Mouse (Mus musculus): ENCODE measurements around the gene Hoxd10.

Hoxd10 gene

GRCm38 (mm10) chr2:74666411-74666810, 25.3 kb upstream of the Hoxd10 start:
- no peak for DNase-seq (ENCODE audit: low spot score)

GRCm38 (mm10) chr2:74667191-74667841, 24.4 kb upstream of the Hoxd10 start:
- no peak for DNase-seq (ENCODE audit: low spot score)

- DNase-seq (ENCODE audit: low spot score): no peak
Measured at GRCm38 (mm10) chr2:74667842-74668357, 23.8 kb upstream of the Hoxd10 start, which contains the start of gene Hoxd13. Hoxd13 (plus strand) TSS chr2:74668310.

DNA sequence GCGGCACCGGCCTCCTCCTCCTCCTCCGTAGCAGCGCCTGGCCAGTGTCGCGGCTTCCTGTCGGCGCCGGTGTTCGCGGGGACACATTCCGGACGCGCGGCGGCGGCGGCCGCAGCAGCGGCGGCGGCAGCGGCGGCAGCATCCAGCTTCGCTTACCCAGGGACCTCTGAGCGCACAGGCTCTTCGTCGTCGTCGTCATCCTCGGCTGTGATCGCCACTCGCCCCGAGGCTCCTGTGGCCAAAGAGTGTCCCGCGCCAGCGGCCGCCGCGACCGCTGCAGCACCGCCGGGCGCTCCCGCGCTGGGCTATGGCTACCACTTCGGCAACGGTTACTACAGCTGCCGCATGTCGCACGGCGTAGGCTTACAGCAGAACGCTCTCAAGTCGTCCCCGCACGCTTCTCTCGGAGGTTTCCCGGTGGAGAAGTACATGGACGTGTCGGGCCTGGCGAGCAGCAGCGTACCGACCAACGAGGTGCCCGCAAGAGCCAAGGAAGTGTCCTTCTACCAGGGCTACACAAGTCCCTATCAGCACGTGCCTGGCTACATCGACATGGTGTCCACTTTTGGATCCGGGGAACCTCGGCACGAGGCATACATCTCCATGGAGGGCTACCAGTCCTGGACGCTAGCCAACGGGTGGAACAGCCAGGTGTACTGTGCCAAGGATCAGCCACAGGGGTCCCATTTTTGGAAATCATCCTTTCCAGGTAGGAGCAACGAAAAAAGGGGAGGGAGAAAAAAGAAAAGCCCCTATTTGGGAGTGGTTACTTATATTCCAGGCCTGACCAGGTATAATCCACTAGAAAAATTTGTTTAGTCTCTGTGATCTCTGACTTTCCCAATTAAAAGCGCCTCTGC, 23.1 kb upstream of the Hoxd10 start:
- no peak for DNase-seq (ENCODE audit: low spot score)

GRCm38 (mm10) chr2:74669230-74669578, 22.5 kb upstream of the Hoxd10 start:
- no peak for DNase-seq (ENCODE audit: low spot score)

DNA sequence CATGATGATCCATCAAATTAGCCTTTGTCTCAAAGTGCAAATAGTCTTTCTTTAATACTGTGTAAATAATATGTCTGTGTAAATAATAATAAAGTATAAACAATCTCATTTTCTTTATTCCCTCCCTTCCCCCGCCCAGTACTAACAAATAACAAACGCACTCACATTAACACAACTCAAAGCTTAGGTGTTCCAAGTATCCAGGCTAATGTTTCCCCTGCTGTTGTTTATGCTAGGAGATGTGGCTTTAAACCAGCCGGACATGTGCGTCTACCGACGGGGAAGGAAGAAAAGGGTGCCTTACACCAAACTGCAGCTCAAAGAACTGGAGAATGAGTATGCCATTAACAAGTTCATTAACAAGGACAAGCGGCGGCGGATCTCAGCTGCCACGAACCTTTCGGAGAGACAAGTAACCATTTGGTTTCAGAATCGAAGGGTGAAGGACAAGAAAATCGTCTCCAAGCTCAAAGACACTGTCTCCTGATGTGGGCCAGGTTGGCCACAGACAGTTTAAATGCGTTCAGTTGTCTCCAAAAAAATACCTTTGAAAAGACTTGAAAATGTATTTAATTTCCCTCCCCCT, 22.0 kb upstream of the Hoxd10 start:
- no peak for DNase-seq (ENCODE audit: low spot score)

DNA sequence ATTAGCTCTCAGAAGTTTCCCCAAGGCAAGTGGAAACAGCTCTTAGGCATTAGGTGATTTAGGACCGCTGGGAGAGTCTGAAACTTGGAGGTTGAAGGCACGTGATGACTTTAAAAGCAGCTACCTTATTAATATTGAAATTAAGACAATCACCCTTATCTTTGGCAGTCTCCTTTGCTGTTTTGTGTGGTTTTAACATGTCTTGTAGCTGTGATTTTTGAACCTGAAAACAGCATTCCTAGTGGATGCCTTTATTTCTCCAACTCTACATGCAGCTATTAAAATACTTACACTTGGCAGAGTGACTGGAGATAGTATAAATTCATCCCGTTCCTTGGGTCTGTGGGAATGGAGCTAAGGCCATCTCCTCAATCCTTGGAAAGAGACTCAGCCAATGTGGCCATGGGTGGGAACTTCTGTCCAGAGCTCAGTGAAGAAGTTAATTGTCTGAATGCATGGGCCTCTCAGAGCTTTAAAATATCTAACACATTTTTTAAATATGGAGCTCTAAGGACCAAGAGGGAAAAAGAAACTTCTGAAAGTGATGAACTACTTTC, 21.0 kb upstream of the Hoxd10 start:
- no peak for DNase-seq (ENCODE audit: low spot score)

DNA sequence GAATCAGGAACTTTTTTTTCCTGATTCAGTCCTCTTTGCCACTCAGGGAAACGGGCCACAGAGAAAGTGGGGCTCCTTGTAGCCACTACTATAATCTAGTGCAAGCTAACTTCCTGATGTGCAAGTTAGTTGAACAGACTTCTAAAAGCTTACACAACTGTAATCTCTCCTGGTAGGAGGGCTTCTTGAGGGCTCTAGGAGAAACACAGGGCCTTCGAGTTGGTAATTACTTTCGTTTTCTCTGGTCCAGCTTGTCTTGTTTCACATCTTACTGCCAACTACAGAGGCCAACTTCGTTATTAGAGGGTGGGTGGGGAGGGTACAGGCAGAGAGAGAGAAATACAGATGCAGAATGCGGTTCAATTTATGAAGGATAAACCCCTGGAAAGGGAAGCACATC, 19.9 kb upstream of the Hoxd10 start:
- DNase-seq (ENCODE audit: low spot score): no peak

GRCm38 (mm10) chr2:74672481-74673362, 19.0 kb upstream of the Hoxd10 start:
- no peak for DNase-seq (ENCODE audit: low spot score)

GRCm38 (mm10) chr2:74673835-74674425, 17.8 kb upstream of the Hoxd10 start:
- DNase-seq (ENCODE audit: low spot score): no peak

GRCm38 (mm10) chr2:74674881-74675665, 16.7 kb upstream of the Hoxd10 start, which contains the start of gene Hoxd12:
Hoxd12 (plus strand) TSS chr2:74675013.
- DNase-seq (ENCODE audit: low spot score): no peak

DNA sequence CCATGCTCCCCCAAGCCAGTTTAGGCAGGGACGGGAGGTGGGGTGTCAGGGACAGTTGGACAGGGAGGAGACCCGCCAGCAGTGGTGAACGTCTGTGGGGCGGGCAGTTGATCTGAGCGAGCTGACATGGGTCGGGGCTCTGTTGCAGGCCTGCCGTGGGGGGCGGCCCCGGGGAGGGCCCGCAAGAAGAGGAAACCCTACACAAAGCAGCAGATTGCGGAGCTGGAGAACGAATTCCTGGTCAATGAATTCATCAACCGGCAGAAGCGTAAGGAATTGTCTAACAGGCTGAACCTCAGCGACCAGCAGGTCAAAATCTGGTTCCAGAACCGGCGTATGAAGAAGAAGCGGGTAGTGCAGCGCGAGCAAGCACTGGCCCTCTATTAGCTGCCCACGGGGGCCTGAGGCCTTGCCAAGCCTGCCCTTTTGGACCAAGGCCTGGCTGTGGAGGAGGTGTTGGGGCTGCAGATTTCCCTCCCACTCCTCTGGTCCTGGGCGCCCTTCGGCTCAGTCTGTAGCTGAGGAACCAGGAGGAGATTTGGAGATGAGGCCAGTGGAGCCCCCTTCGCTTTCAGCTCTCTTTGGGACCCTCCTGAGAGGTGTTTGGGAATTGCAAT, 15.9 kb upstream of the Hoxd10 start:
- DNase-seq (ENCODE audit: low spot score): no peak

GRCm38 (mm10) chr2:74676376-74677052, 15.2 kb upstream of the Hoxd10 start:
- DNase-seq (ENCODE audit: low spot score): no peak

DNA sequence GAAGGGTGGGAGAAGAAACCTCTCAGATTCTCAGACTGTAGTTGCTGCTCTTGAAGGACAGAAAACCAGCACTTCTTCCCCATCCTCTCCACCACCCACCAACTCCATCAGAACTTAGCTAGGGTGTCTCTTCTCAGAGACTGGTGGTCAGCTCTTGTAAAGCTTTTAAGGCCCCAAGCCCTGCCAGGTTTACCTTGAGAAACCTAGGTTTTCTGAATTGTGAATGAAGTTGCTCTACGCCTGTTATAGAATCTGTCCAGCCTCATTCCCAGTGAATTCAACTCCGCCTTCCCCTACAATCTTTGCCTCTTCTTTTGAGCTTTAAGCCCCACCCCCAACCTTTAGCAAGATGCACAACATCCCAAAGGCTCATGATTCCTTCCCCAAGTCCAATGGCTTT, 14.6 kb upstream of the Hoxd10 start:
- DNase-seq (ENCODE audit: low spot score): no peak

- no peak for DNase-seq (ENCODE audit: low spot score)
Measured at GRCm38 (mm10) chr2:74678891-74679595, 12.7 kb upstream of the Hoxd10 start, which contains the start of gene Hoxd11. Hoxd11 (plus strand) TSS chr2:74679557.

DNA sequence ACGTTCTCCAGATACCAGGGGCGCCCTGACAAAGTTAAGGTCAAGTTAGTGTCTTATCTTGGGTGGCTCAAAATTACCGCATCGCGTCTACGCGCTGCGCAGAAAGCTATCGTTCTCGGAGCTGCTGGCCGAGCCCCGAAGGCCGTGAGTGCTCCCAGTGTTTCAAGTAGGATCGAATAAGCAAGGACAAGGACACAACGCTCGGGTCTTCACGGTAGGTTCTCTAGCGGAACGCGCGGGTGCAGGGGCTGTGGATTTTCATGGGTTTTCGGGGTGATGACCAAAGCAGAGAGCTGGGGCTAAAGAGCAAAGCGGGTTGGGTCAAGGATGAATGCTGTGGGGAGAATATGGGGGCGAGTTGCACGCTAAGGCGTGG, 12.1 kb upstream of the Hoxd10 start:
- no peak for DNase-seq (ENCODE audit: low spot score)

DNA sequence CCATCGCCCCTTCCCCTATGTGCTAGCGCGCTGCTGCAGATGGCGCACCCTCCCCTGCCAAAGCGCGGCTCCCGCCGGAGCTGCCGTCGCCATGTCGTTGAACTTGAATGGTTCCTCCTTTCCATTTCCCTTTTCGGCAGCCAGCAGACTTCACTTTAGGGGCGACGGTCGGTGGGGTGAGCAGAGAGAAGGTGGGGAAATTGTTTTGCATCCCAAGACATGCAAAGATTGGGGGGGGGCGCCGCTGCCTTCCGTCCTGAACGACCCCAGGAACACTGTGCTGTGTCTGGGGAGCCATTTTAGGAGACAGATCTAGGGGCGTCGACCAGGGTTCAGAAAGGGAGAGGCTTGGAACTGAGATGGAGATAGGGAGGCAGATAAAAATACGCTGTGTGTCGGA, 11.7 kb upstream of the Hoxd10 start:
- DNase-seq (ENCODE audit: low spot score): no peak

DNA sequence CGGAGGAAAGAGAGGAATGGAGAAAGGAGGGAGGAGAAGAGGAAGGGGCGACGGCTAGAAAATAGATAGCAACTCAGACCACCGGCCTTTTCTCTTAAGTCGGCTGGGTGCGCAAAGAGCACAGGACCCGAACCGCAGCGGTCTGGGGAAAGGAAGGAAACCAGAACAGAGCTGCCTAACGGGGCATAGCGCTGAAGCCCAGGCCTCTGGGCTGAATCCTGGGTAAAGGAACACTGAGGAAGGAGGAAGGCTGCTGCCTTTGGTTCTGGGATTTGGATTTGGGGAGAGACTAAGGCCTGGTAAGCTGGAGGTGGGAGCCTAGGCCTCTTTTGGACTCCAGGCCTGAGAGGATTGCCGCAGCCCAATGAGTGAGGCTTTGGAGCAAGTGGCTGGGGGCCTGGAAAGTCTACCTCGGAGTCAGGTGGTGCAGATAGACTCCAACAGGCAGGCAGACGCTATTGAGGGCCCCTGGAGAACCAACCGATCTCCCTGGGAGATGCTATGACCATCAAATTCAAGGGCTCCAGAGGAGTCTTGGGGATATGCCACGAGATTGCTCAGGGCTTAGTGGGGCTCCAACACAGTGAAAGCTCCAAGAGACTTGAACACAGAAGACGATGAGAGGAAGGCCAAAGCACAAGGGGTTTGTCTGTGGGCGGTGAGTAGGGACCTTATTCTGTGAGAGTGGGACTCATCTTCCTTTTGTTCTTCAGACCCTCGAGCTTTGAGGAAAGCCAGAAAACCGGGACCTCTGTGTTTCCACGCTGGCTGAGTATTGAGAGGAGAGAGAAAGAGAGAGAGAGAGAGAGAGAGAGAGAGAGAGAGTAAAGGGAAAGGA, 10.9 kb upstream of the Hoxd10 start:
- DNase-seq (ENCODE audit: low spot score): no peak

Data from layer of hippocampus, adult 9-10 months (tissue).